Mouse (Mus musculus): ENCODE data around the gene Stum.

The Stum gene

GRCm38 (mm10) chr1:180492777-180493176 lies 9.5 kb upstream of the Stum start:
- DNase-seq = no peak

- DNase-seq = no peak
These were observed 2.0 kb upstream of the Stum start for GRCm38 (mm10) chr1:180485346-180485745.

GRCm38 (mm10) chr1:180482840-180483398 lies 385 bp downstream of the Stum start:
- no peak for DNase-seq

GRCm38 (mm10) chr1:180481956-180482355 lies 1.3 kb downstream of the Stum start:
- peak; percentile 41 to 42 for DNase-seq

GRCm38 (mm10) chr1:180481331-180481730 lies 2.0 kb downstream of the Stum start:
- no peak for DNase-seq

GRCm38 (mm10) chr1:180480325-180480724 lies 3.0 kb downstream of the Stum start:
- DNase-seq = peak; percentile 56 to 71

GRCm38 (mm10) chr1:180473566-180473965 lies 9.7 kb downstream of the Stum start:
- DNase-seq = peak; percentile 49 to 65

GRCm38 (mm10) chr1:180468004-180468403 lies 15.3 kb downstream of the Stum start:
- DNase-seq = peak; percentile 32 to 38

- no peak for DNase-seq
These were observed 17.7 kb downstream of the Stum start for GRCm38 (mm10) chr1:180465620-180466019.

GRCm38 (mm10) chr1:180464357-180464756 lies 18.9 kb downstream of the Stum start:
- no peak for DNase-seq

GRCm38 (mm10) chr1:180462983-180463475 lies 20.3 kb downstream of the Stum start:
- no peak for DNase-seq

- no peak for DNase-seq
These were observed 20.9 kb downstream of the Stum start for GRCm38 (mm10) chr1:180462396-180462795.

GRCm38 (mm10) chr1:180460721-180461120 lies 22.6 kb downstream of the Stum start:
- no peak for DNase-seq

- DNase-seq = peak; percentile 50 to 54
These were observed 24.6 kb downstream of the Stum start for GRCm38 (mm10) chr1:180458680-180459079.

GRCm38 (mm10) chr1:180458274-180458673 lies 25.0 kb downstream of the Stum start:
- DNase-seq = peak; percentile 48 to 71

- no peak for DNase-seq
These were observed 33.7 kb downstream of the Stum start for GRCm38 (mm10) chr1:180449641-180450040.

- DNase-seq = no peak
These were observed 38.9 kb downstream of the Stum start for GRCm38 (mm10) chr1:180444411-180444810.

GRCm38 (mm10) chr1:180439496-180439895 lies 43.8 kb downstream of the Stum start:
- no peak for DNase-seq

- DNase-seq = peak; percentile 20 to 31
These were observed 48.4 kb downstream of the Stum start for GRCm38 (mm10) chr1:180434925-180435324.

GRCm38 (mm10) chr1:180433796-180434566 lies 49.3 kb downstream of the Stum start:
- peak; percentile 87 to 88 for DNase-seq

- DNase-seq = peak; percentile 52 to 62
These were observed 50.2 kb downstream of the Stum start for GRCm38 (mm10) chr1:180433098-180433538.

GRCm38 (mm10) chr1:180431833-180432232 lies 51.5 kb downstream of the Stum start:
- peak; percentile 57 to 63 for DNase-seq

GRCm38 (mm10) chr1:180429819-180430218 lies 53.5 kb downstream of the Stum start:
- no peak for DNase-seq

GRCm38 (mm10) chr1:180428871-180429270 lies 54.4 kb downstream of the Stum start:
- DNase-seq = peak in 1 of 2 experiments; percentile 41

Data from cerebellum, postnatal 10 days (tissue).